ENCODE assay signal across 11 mouse cellular contexts in the genomic region with DNA sequence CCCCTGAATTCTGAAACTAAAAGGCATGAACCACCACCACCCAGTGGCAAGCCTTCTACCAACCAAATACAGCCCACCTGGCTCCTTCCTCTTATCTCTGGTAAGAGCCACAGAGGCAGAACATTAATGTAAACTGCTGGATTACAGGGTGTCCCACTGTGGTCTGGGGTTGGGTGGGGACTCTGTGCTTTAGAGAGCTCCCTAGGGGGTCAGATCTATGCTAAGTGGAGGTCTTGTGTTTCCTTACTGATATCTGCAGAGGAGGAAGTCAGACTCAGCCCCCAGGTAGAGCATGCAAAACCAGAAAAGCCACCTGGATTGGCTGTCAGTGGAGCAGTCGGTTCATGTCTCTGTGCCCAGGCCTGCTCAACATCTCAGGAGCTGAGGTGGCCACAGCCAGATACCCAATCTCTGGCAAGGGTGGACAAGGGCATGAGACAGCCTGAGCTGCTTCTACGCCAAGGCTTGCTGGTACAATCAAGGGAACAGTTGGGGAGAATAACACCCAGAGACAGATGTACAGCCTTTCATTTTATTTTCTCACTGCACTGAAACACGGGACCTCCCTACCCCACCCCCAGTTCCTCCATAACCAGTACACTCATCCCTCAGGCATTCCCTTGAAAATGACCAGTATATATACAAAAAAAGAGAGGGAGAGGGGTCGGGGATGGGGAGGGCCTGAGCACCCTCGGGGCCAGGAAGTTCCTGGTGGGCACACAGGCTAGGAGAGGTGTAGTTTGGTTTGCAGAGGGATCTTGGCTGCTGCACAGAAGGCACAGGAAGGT. TPM values are rescaled to one million over a fixed set of nuclear protein-coding genes. Genes with fewer than 3 reads are reported as not detected.
DNase-seq lines count a peak whose midpoint lies in the region; ATAC-seq and TF ChIP-seq lines count a peak whose summit lies in the region.
"Had no signal": no experiment of that assay in that cellular context is flagged by ENCODE, and none has a peak within 500 bp of the region (broad histone marks: within the 10 kb centered on the region; RNA-seq: fewer than 3 reads in every experiment).

No protein-coding gene starts in this region.

- WGBS in kidney, postnatal 0 days, result 61% methylated on average over 5 of the region's 5 CpGs
- WGBS in midbrain, embryonic 13.5 days, result 71% methylated on average over 5 of the region's 5 CpGs

- 0 out of 2 replicates have a peak overlapping the region, but pooled peaks have one; percentile 31 for H3K9ac ChIP-seq in kidney, postnatal 0 days (ENCODE audit: low read depth, low read length)
- no peak overlapping the region for H3K9ac ChIP-seq in MEL (ENCODE audit: control insufficient read depth, low read depth, low read length, poor library complexity, severe bottlenecking)
- H3K9ac ChIP-seq in midbrain, embryonic 13.5 days (replicated peaks), result peak overlapping the region; percentile 57; the same call in 1 of the 2 replicates

- TF ChIP-seq RAD21 in MEL (IDR thresholded peaks at IDR 0.05; ENCODE audit: low read depth, low read length), result no peak

- TF ChIP-seq POLR2A in MEL (IDR thresholded peaks at IDR 0.05; ENCODE audit: control insufficient read depth in 1 of 2, insufficient read depth in 1 of 2, low read depth in 1 of 2, low read length in 2 of 2, poor library complexity in 1 of 2), result no peak
- TF ChIP-seq POLR2A in embryonic fibroblast, embryonic 13.5 days (IDR thresholded peaks at IDR 0.05; ENCODE audit: low read depth, low read length), result no peak

- no peak; the same call in 1 of the 2 replicates for ATAC-seq in kidney, postnatal 0 days (replicated peaks; ENCODE audit: low FRiP score, low read depth)
- ATAC-seq in midbrain, embryonic 13.5 days, result no peak
- ATAC-seq: activated CD4-positive, CD25-positive, alpha-beta regulatory T cell, adult 4 months had no signal

- H3K4me3 ChIP-seq in kidney, postnatal 0 days (replicated peaks; ENCODE audit: low read depth, low read length), result no peak overlapping the region
- H3K4me3 ChIP-seq in MEL (ENCODE audit: control insufficient read depth in 1 of 2, insufficient read depth in 1 of 2, low read depth in 2 of 2, low read length in 2 of 2), result no peak overlapping the region
- H3K4me3 ChIP-seq in embryonic fibroblast, embryonic 13.5 days (ENCODE audit: insufficient read depth, low read length), result no peak overlapping the region
- no peak overlapping the region for H3K4me3 ChIP-seq in midbrain, embryonic 13.5 days (replicated peaks)

- H3K27me3 ChIP-seq in kidney, postnatal 0 days (ENCODE audit: insufficient read depth, low read length), result no peaks in the 10 kb centered on the region
- no peaks in the 10 kb centered on the region for H3K27me3 ChIP-seq in MEL (ENCODE audit: control insufficient read depth in 1 of 2, insufficient read depth in 2 of 2, low read length in 2 of 2)
- H3K27me3 ChIP-seq in midbrain, embryonic 13.5 days, result no peaks in the 10 kb centered on the region

- no peak for DNase-seq in kidney, postnatal 0 days (ENCODE audit: low spot score)
- DNase-seq in kidney, adult 18-20 months, result no peak
- DNase-seq in MEL (ENCODE audit: low read depth, low spot score), result peak; percentile 81
- no peak for DNase-seq in ovary, postnatal 36 days (ENCODE audit: low spot score)
- DNase-seq in layer of hippocampus, adult 9-11 months, result no peak

- H3K9me3 ChIP-seq in kidney, postnatal 0 days (replicated peaks; ENCODE audit: low read length), result no peaks in the 10 kb centered on the region
- H3K9me3 ChIP-seq in MEL (replicated peaks; ENCODE audit: insufficient read depth, low read length), result no peaks in the 10 kb centered on the region
- no peaks in the 10 kb centered on the region for H3K9me3 ChIP-seq in midbrain, embryonic 13.5 days

- peak; percentile 55 to 59 for TF ChIP-seq EP300 in MEL (IDR thresholded peaks at IDR 0.05; ENCODE audit: low read depth in 1 of 2, low read length in 2 of 2)

- peaks cover 12% of the 10 kb centered on the region; the same call in 1 of the 2 replicates for H3K4me1 ChIP-seq in kidney, postnatal 0 days (replicated peaks; ENCODE audit: insufficient read depth, low read length)
- H3K4me1 ChIP-seq in MEL (ENCODE audit: control insufficient read depth in 1 of 2, insufficient read depth in 2 of 2, low read length in 2 of 2), result peaks cover 3 to 15% of the 10 kb centered on the region in 2 experiments
- peaks cover 10% of the 10 kb centered on the region for H3K4me1 ChIP-seq in embryonic fibroblast, embryonic 13.5 days (ENCODE audit: control insufficient read depth, insufficient read depth, low read length)
- peaks cover 8% of the 10 kb centered on the region for H3K4me1 ChIP-seq in midbrain, embryonic 13.5 days (replicated peaks)

- no peaks in the 10 kb centered on the region for H3K36me3 ChIP-seq in kidney, postnatal 0 days (ENCODE audit: insufficient read depth, low read length)
- peaks cover 0 to 8% of the 10 kb centered on the region in 2 experiments; a peak in 3 of 4 replicates for H3K36me3 ChIP-seq in MEL (ENCODE audit: control insufficient read depth in 1 of 2, insufficient read depth in 2 of 2, low read length in 2 of 2)
- no peaks in the 10 kb centered on the region for H3K36me3 ChIP-seq in midbrain, embryonic 13.5 days

- H3K27ac ChIP-seq in kidney, postnatal 0 days, result peak overlapping the region; percentile 47
- H3K27ac ChIP-seq in MEL (ENCODE audit: control insufficient read depth, low read depth, low read length), result peak overlapping the region; percentile 21; the same call in 1 of the 2 replicates
- H3K27ac ChIP-seq in embryonic fibroblast, embryonic 13.5 days (ENCODE audit: insufficient read depth, low read length), result peak overlapping the region; percentile 60; the same call in 1 of the 2 replicates
- H3K27ac ChIP-seq in midbrain, embryonic 13.5 days, result no peak overlapping the region

- H3K4me2 ChIP-seq in kidney, postnatal 0 days (ENCODE audit: low read length), result no peak overlapping the region
- no peak overlapping the region for H3K4me2 ChIP-seq in midbrain, embryonic 13.5 days (replicated peaks)

- no peaks in the 10 kb centered on the region for H3K79me2 ChIP-seq in MEL (ENCODE audit: control insufficient read depth, insufficient read depth, low read length, poor library complexity)

- TF ChIP-seq CTCF in kidney, postnatal 0 days (IDR thresholded peaks at IDR 0.05; ENCODE audit: low read depth), result no peak
- TF ChIP-seq CTCF in MEL (IDR thresholded peaks at IDR 0.05 in 2 of 3, conservative IDR thresholded peaks at IDR 0.05 in 1 of 3; ENCODE audit: control insufficient read depth in 1 of 3, insufficient read depth in 1 of 3, low read depth in 2 of 3, low read length in 3 of 3, poor library complexity in 1 of 3, severe bottlenecking in 1 of 3), result no peak
- TF ChIP-seq CTCF in embryonic fibroblast, embryonic 13.5 days (IDR thresholded peaks at IDR 0.05; ENCODE audit: borderline replicate concordance, insufficient read depth, low read length), result no peak

TF ChIP-seq in MEL, 35 proteins besides CTCF, POLR2A, EP300 and RAD21 (continues in another document):
- TF ChIP-seq MAFK (IDR thresholded peaks at IDR 0.05; ENCODE audit: borderline replicate concordance, low read depth, low read length), result no peak
- no peak for TF ChIP-seq CHD2 (IDR thresholded peaks at IDR 0.05; ENCODE audit: low read length)
- no peak for TF ChIP-seq MAZ (IDR thresholded peaks at IDR 0.05; ENCODE audit: low read depth, low read length)
- TF ChIP-seq GATA1 (IDR thresholded peaks at IDR 0.05; ENCODE audit: low read depth, low read length), result peak; percentile 44; the same call in 1 of the 2 replicates
- peak; percentile 76 for TF ChIP-seq TCF12 (IDR thresholded peaks at IDR 0.05; ENCODE audit: low read depth, low read length)
- TF ChIP-seq MYC (IDR thresholded peaks at IDR 0.05; ENCODE audit: low read depth, low read length), result no peak
- no peak for TF ChIP-seq ZMIZ1 (IDR thresholded peaks at IDR 0.05; ENCODE audit: low read depth, low read length)
- no peak for TF ChIP-seq USF2 (IDR thresholded peaks at IDR 0.05; ENCODE audit: borderline replicate concordance in 1 of 2, insufficient read depth in 1 of 2, low read depth in 1 of 2, low read length in 2 of 2)
- no peak for TF ChIP-seq ELF1 (IDR thresholded peaks at IDR 0.05; ENCODE audit: low read depth, low read length)
- no peak for TF ChIP-seq JUND (IDR thresholded peaks at IDR 0.05; ENCODE audit: low read depth, low read length)

RNA-seq across cellular contexts. Expression of gene Slc22a20, which starts 2.3 kb away (rescaled TPM):
- not detected in 2 replicates for polyA plus RNA-seq in kidney, postnatal 0 days (2015; fragmentation: Nextera tagmentation; extraction: Ambion mirVana)
- not detected in 2 replicates for total RNA-seq in MEL (2012; rRNA removed)
- not detected for polyA plus RNA-seq in MEL (2012; ENCODE audit: insufficient read depth in 1 of 2, insufficient read length in 2 of 2, low read depth in 1 of 2, low replicate concordance in 2 of 2, missing spikeins in 1 of 2)
- not detected in 2 replicates for polyA plus RNA-seq in embryonic fibroblast, embryonic 13.5 days (2011; ENCODE audit: insufficient read length, low read depth, missing spikeins)
- not detected in 2 replicates for polyA plus RNA-seq in midbrain, embryonic 13.5 days (2015; fragmentation: Nextera tagmentation; extraction: Ambion mirVana)
- total RNA-seq: left cerebral cortex, adult 18-20 months had no signal
- polyA plus RNA-seq: activated CD4-positive, CD25-positive, alpha-beta regulatory T cell, adult 4 months; cortical plate, adult 2 months; heart, embryonic 11.5 days had no signal

RNA-seq across cellular contexts. Expression of gene Pola2, which starts 24.2 kb away (rescaled TPM):
- 39.8 and 40.6 TPM in 2 replicates for polyA plus RNA-seq in kidney, postnatal 0 days (2015; fragmentation: Nextera tagmentation; extraction: Ambion mirVana)
- 75.3 and 77.3 TPM in 2 replicates for total RNA-seq in MEL (2012; rRNA removed)
- polyA plus RNA-seq in MEL (2012; ENCODE audit: insufficient read depth in 1 of 2, insufficient read length in 2 of 2, low read depth in 1 of 2, low replicate concordance in 2 of 2, missing spikeins in 1 of 2), result 100 to 1,000 TPM in 1 of 2 experiments, 10 to 100 TPM in 1; 99.4 to 126 TPM
- polyA plus RNA-seq in embryonic fibroblast, embryonic 13.5 days (2011; ENCODE audit: insufficient read length, low read depth, missing spikeins), result 19.7 and 29.7 TPM in 2 replicates
- 31.6 and 32.1 TPM in 2 replicates for polyA plus RNA-seq in midbrain, embryonic 13.5 days (2015; fragmentation: Nextera tagmentation; extraction: Ambion mirVana)

RNA-seq across cellular contexts. Expression of gene Capn1, which starts 27.5 kb away (rescaled TPM):
- polyA plus RNA-seq in kidney, postnatal 0 days (2015; fragmentation: Nextera tagmentation; extraction: Ambion mirVana), result 12.9 and 13.5 TPM in 2 replicates
- total RNA-seq in MEL (2012; rRNA removed), result 42.5 and 43.4 TPM in 2 replicates
- 10 to 100 TPM in 1 of 2 experiments, not detected in 1; 75.2 TPM for polyA plus RNA-seq in MEL (2012; ENCODE audit: insufficient read depth in 1 of 2, insufficient read length in 2 of 2, low read depth in 1 of 2, low replicate concordance in 2 of 2, missing spikeins in 1 of 2)
- 46.5 and 57.1 TPM in 2 replicates for polyA plus RNA-seq in embryonic fibroblast, embryonic 13.5 days (2011; ENCODE audit: insufficient read length, low read depth, missing spikeins)
- 1.9 and 2.3 TPM in 2 replicates for polyA plus RNA-seq in midbrain, embryonic 13.5 days (2015; fragmentation: Nextera tagmentation; extraction: Ambion mirVana)

RNA-seq across cellular contexts. Expression of gene Syvn1, which starts 58.2 kb away (rescaled TPM):
- polyA plus RNA-seq in kidney, postnatal 0 days (2015; fragmentation: Nextera tagmentation; extraction: Ambion mirVana), result 25.0 and 26.8 TPM in 2 replicates
- 12.5 and 14.3 TPM in 2 replicates for total RNA-seq in MEL (2012; rRNA removed)
- 10 to 100 TPM in 1 of 2 experiments, not detected in 1; 55.0 TPM for polyA plus RNA-seq in MEL (2012; ENCODE audit: insufficient read depth in 1 of 2, insufficient read length in 2 of 2, low read depth in 1 of 2, low replicate concordance in 2 of 2, missing spikeins in 1 of 2)
- polyA plus RNA-seq in embryonic fibroblast, embryonic 13.5 days (2011; ENCODE audit: insufficient read length, low read depth, missing spikeins), result 36.8 and 40.3 TPM in 2 replicates
- 27.8 and 33.8 TPM in 2 replicates for polyA plus RNA-seq in midbrain, embryonic 13.5 days (2015; fragmentation: Nextera tagmentation; extraction: Ambion mirVana)
